Mouse (Mus musculus): ENCODE results near the gene Coro1a. TPM values are rescaled to one million over a fixed set of nuclear protein-coding genes. Genes with fewer than 3 reads are reported as not detected.

Gene Coro1a
- polyA plus RNA-seq, 1 experiment: 1,578 TPM

GRCm38 (mm10) chr7:126675104-126675503, 32.5 kb downstream of the Coro1a start:
- peaks cover 88% of the 10 kb centered on the region for H3K36me3 ChIP-seq (replicated peaks; ENCODE audit: low read length)
- TF ChIP-seq FLI1 (IDR thresholded peaks at IDR 0.05; ENCODE audit: low read length) (no peak), GATA1 (IDR thresholded peaks at IDR 0.05; ENCODE audit: borderline replicate concordance, low read length) (no peak)
- peaks cover 39% of the 10 kb centered on the region for H3K4me1 ChIP-seq
- no peaks in the 10 kb centered on the region for H3K27me3 ChIP-seq (replicated peaks)
- H3K9me3 ChIP-seq: no peaks in the 10 kb centered on the region
- no peak overlapping the region for H3K4me3 ChIP-seq (replicated peaks)

- Histone ChIP-seq H3K36me3 (replicated peaks; ENCODE audit: low read length) (peaks cover 92% of the 10 kb centered on the region), H3K9me3 (no peaks in the 10 kb centered on the region), H3K4me3 (replicated peaks) (no peak overlapping the region), H3K27me3 (replicated peaks) (no peaks in the 10 kb centered on the region), H3K4me1 (peaks cover 65% of the 10 kb centered on the region)
- no peak for TF ChIP-seq GATA1 (IDR thresholded peaks at IDR 0.05; ENCODE audit: borderline replicate concordance, low read length)
Observed at GRCm38 (mm10) chr7:126672111-126672510, 35.5 kb downstream of the Coro1a start.

DNA sequence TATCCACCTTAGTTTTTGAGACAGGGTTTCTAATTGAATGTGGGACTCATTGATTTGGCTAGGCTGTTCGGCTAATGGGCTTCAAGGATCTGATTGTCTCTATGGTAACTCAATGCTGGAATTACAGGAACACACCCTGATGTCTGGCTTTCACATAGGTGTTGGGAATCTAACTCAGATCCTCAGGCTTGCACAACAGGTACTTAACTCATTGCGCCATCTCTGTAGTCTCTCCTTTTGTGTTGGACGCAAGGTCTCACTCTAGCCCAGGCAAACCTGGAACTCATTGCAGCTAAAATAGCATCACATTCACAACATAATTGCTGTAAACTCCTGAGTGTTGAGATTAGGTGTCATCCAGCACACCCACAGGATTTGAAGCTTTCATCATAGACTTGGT, 37.4 kb downstream of the Coro1a start:
- Histone ChIP-seq H3K4me1 (peaks cover 65% of the 10 kb centered on the region), H3K4me3 (replicated peaks) (no peak overlapping the region), H3K36me3 (replicated peaks; ENCODE audit: low read length) (peaks cover 90% of the 10 kb centered on the region), H3K9me3 (no peaks in the 10 kb centered on the region), H3K27me3 (replicated peaks) (no peaks in the 10 kb centered on the region)
- TF ChIP-seq GATA1 (IDR thresholded peaks at IDR 0.05; ENCODE audit: borderline replicate concordance, low read length) (no peak), FLI1 (IDR thresholded peaks at IDR 0.05; ENCODE audit: low read length) (no peak)

GRCm38 (mm10) chr7:126668452-126668851, 39.1 kb downstream of the Coro1a start:
- no peaks in the 10 kb centered on the region for H3K9me3 ChIP-seq
- no peaks in the 10 kb centered on the region for H3K27me3 ChIP-seq (replicated peaks)
- H3K4me1 ChIP-seq: peaks cover 78% of the 10 kb centered on the region
- no peak for TF ChIP-seq FLI1 (IDR thresholded peaks at IDR 0.05; ENCODE audit: low read length)
- no peak for TF ChIP-seq GATA1 (IDR thresholded peaks at IDR 0.05; ENCODE audit: borderline replicate concordance, low read length)
- H3K36me3 ChIP-seq (replicated peaks; ENCODE audit: low read length): peaks cover 96% of the 10 kb centered on the region
- H3K4me3 ChIP-seq (replicated peaks): peak overlapping the region; percentile 21

DNA sequence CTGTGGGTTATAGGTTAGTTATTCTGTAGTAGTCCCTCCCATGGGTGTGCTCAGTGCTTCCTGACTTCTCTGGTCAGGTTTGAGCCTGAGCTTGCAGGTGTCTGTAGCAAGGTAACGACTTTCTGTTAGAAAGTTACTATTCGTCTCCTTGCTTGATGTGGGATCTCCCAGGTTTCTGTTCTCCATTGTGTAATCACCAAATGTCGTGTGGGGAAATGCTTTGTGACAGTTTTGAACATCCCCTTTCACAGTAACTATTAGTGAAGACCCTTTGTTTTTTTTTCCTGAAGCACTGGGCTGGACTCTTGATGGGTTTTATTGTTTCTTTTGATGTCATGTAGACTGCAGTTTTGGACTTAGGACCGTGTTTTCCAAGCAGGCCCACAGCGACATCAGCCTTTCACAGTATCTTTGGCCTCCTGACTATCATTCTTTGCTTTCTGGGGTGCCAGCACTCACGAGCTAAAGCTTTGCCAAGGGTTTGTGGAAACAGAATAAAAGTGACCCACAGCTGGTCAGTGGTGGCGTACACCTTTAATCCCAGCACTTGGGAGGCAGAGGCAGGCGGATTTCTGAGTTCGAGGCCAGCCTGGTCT, 40.0 kb downstream of the Coro1a start:
- Histone ChIP-seq H3K4me1 (peaks cover 87% of the 10 kb centered on the region), H3K9me3 (no peaks in the 10 kb centered on the region), H3K27me3 (replicated peaks) (no peaks in the 10 kb centered on the region), H3K4me3 (replicated peaks) (no peak overlapping the region), H3K36me3 (replicated peaks; ENCODE audit: low read length) (peaks cover 96% of the 10 kb centered on the region)
- TF ChIP-seq GATA1 (IDR thresholded peaks at IDR 0.05; ENCODE audit: borderline replicate concordance, low read length) (no peak), FLI1 (IDR thresholded peaks at IDR 0.05; ENCODE audit: low read length) (no peak)

- H3K9me3 ChIP-seq: no peaks in the 10 kb centered on the region
- H3K4me3 ChIP-seq (replicated peaks): no peak overlapping the region
- H3K36me3 ChIP-seq (replicated peaks; ENCODE audit: low read length): peaks cover 90% of the 10 kb centered on the region
- no peaks in the 10 kb centered on the region for H3K27me3 ChIP-seq (replicated peaks)
- peaks cover 84% of the 10 kb centered on the region for H3K4me1 ChIP-seq
- TF ChIP-seq GATA1 (IDR thresholded peaks at IDR 0.05; ENCODE audit: borderline replicate concordance, low read length) (no peak), FLI1 (IDR thresholded peaks at IDR 0.05; ENCODE audit: low read length) (no peak)
Observed at GRCm38 (mm10) chr7:126665269-126665668, 42.3 kb downstream of the Coro1a start.

GRCm38 (mm10) chr7:126663646-126664045, 43.9 kb downstream of the Coro1a start:
- Histone ChIP-seq H3K4me1 (peaks cover 76% of the 10 kb centered on the region), H3K36me3 (replicated peaks; ENCODE audit: low read length) (peaks cover 74% of the 10 kb centered on the region), H3K9me3 (no peaks in the 10 kb centered on the region), H3K4me3 (replicated peaks) (no peak overlapping the region), H3K27me3 (replicated peaks) (no peaks in the 10 kb centered on the region)
- TF ChIP-seq GATA1 (IDR thresholded peaks at IDR 0.05; ENCODE audit: borderline replicate concordance, low read length) (no peak), FLI1 (IDR thresholded peaks at IDR 0.05; ENCODE audit: low read length) (no peak)

GRCm38 (mm10) chr7:126659771-126660170, 47.8 kb downstream of the Coro1a start:
- peaks cover 41% of the 10 kb centered on the region for H3K36me3 ChIP-seq (replicated peaks; ENCODE audit: low read length)
- H3K4me1 ChIP-seq: peaks cover 72% of the 10 kb centered on the region
- no peaks in the 10 kb centered on the region for H3K9me3 ChIP-seq
- H3K27me3 ChIP-seq (replicated peaks): no peaks in the 10 kb centered on the region
- TF ChIP-seq GATA1 (IDR thresholded peaks at IDR 0.05; ENCODE audit: borderline replicate concordance, low read length) (no peak), FLI1 (IDR thresholded peaks at IDR 0.05; ENCODE audit: low read length) (no peak)
- H3K4me3 ChIP-seq (replicated peaks): no peak overlapping the region

GRCm38 (mm10) chr7:126657522-126657921, 50.1 kb downstream of the Coro1a start:
- Histone ChIP-seq H3K36me3 (replicated peaks; ENCODE audit: low read length) (peaks cover 19% of the 10 kb centered on the region), H3K9me3 (no peaks in the 10 kb centered on the region), H3K4me1 (peaks cover 73% of the 10 kb centered on the region), H3K4me3 (replicated peaks) (no peak overlapping the region), H3K27me3 (replicated peaks) (no peaks in the 10 kb centered on the region)
- TF ChIP-seq FLI1 (IDR thresholded peaks at IDR 0.05; ENCODE audit: low read length) (no peak), GATA1 (IDR thresholded peaks at IDR 0.05; ENCODE audit: borderline replicate concordance, low read length) (no peak)

- TF ChIP-seq FLI1 (IDR thresholded peaks at IDR 0.05; ENCODE audit: low read length): 0 out of 2 replicates have a peak, but pooled peaks have one; percentile 36
- TF ChIP-seq GATA1 (IDR thresholded peaks at IDR 0.05; ENCODE audit: borderline replicate concordance, low read length): no peak; the same call in 2 of the 3 replicates
- Histone ChIP-seq H3K9me3 (no peaks in the 10 kb centered on the region), H3K4me3 (replicated peaks) (peak overlapping the region; percentile 60), H3K27me3 (replicated peaks) (no peaks in the 10 kb centered on the region), H3K36me3 (replicated peaks; ENCODE audit: low read length) (peaks cover 4% of the 10 kb centered on the region), H3K4me1 (peaks cover 80% of the 10 kb centered on the region)
Observed at GRCm38 (mm10) chr7:126655695-126656094, 51.9 kb downstream of the Coro1a start.
